Mouse (Mus musculus) spleen, adult 2 months (tissue): ENCODE results near the gene Casp14. TPM values are rescaled to one million over a fixed set of nuclear protein-coding genes. Genes with fewer than 3 reads are reported as not detected.
A peak's percentile ranks its signal among the peaks of the same experiment; 100 is the strongest.

Experiments used
- DNase-seq, 2 experiments: peaks; one replicate each; pipeline versions ENCODE4 v3.0.0 to v3.0.0-alpha.2; 2012 to 2021; ENCODE audit warnings: low spot score in 2 of 2, low read depth in 1 of 2
- H3K27ac ChIP-seq: fragments of 200-500 bp; 2 replicates; pipeline ENCODE4 v1.5.1; 2012; ENCODE audit warnings: low read length, inconsistent platforms; ENCODE audit not compliant: insufficient read depth
- H3K27me3 ChIP-seq: fragments of 200-500 bp; 2 replicates; pipeline ENCODE4 v1.6.1; 2012; ENCODE audit warnings: mild to moderate bottlenecking, moderate library complexity, low read length, inconsistent platforms; ENCODE audit not compliant: control insufficient read depth, insufficient read depth
- H3K36me3 ChIP-seq: fragments of 200-500 bp; 2 replicates; pipeline ENCODE4 v1.6.1; 2012; ENCODE audit warnings: mild to moderate bottlenecking, low read length, inconsistent platforms; ENCODE audit not compliant: control insufficient read depth, insufficient read depth
- H3K4me1 ChIP-seq: fragments of 200-500 bp; 2 replicates; pipeline ENCODE4 v1.6.1; 2011; ENCODE audit warnings: inconsistent platforms; ENCODE audit not compliant: control insufficient read depth, insufficient read depth, insufficient read length
- H3K4me3 ChIP-seq: fragments of 200-500 bp; 2 replicates; pipeline ENCODE4 v1.5.1; 2011; ENCODE audit warnings: mild to moderate bottlenecking, inconsistent platforms; ENCODE audit not compliant: insufficient read depth, insufficient read length; ENCODE audit errors: extremely low read depth
- CTCF ChIP-seq: fragments of 200-500 bp; IDR thresholded peaks from 2 replicates; pipeline ENCODE4 v1.5.1; 2011; ENCODE audit warnings: mild to moderate bottlenecking, inconsistent platforms; ENCODE audit not compliant: insufficient read depth, insufficient read length, insufficient replicate concordance; ENCODE audit errors: extremely low read depth
- POLR2A ChIP-seq: fragments of 200-500 bp; IDR thresholded peaks from 2 replicates; pipeline ENCODE4 v1.6.1; 2011; ENCODE audit warnings: low read depth, low read length, inconsistent platforms
- WGBS: fragments of 180-500 bp; shearing (Covaris S2); methylation state at CpG from one replicate; pipeline ENCODE4 v1.1.7; 2018; 5-methylcytosine and 5-hydroxymethylcytosine counted together
- polyA plus RNA-seq: library from polyadenylated mRNA; depleted of rRNA; stranded (reverse); fragments of >200 nt; gene quantifications from 2 replicates; pipeline ENCODE4 v1.2.3, GENCODE M21; 2012; rRNA removed

The Casp14 gene
- not detected in 2 replicates for polyA plus RNA-seq

GRCm38 (mm10) chr10:78718056-78718455, at the start of gene Casp14:
Gene Casp14 (minus strand): TSS chr10:78718294.
- Histone ChIP-seq H3K4me1 (no peaks in the 10 kb centered on the region), H3K36me3 (no peaks in the 10 kb centered on the region), H3K27ac (no peak within 1 kb of the TSS), H3K27me3 (no peaks in the 10 kb centered on the region), H3K4me3 (no peak within 1 kb of the TSS)
- DNase-seq: no peak
- TF ChIP-seq POLR2A (no peak), CTCF (no peak)
- 79% methylated on average over 11 of the region's 11 CpGs for WGBS

GRCm38 (mm10) chr10:78765570-78765969, 47.5 kb upstream of the Casp14 start:
- no peak for DNase-seq
- no peaks in the 10 kb centered on the region for H3K4me1 ChIP-seq
- H3K27me3 ChIP-seq: no peaks in the 10 kb centered on the region
- H3K4me3 ChIP-seq: no peak overlapping the region
- H3K27ac ChIP-seq: no peak overlapping the region
- TF ChIP-seq CTCF: no peak
- no peak for TF ChIP-seq POLR2A
- WGBS: 88% methylated on average over 1 of the region's 1 CpGs
- H3K36me3 ChIP-seq: no peaks in the 10 kb centered on the region

- TF ChIP-seq CTCF (peak; percentile 55; the same call in 1 of the 2 replicates), POLR2A (no peak)
- WGBS: 40% methylated on average over 6 of the region's 6 CpGs
- Histone ChIP-seq H3K4me1 (peaks cover 3% of the 10 kb centered on the region; the same call in 1 of the 2 replicates), H3K27me3 (no peaks in the 10 kb centered on the region), H3K36me3 (no peaks in the 10 kb centered on the region), H3K27ac (no peak overlapping the region), H3K4me3 (no peak overlapping the region)
- DNase-seq: peak in 1 of 2 experiments; percentile 20
These were observed 37.9 kb upstream of the Casp14 start for GRCm38 (mm10) chr10:78756021-78756420.

- no peak for DNase-seq
- Histone ChIP-seq H3K27me3 (no peaks in the 10 kb centered on the region), H3K27ac (no peak within 1 kb of the TSS), H3K4me3 (no peak within 1 kb of the TSS), H3K36me3 (no peaks in the 10 kb centered on the region), H3K4me1 (peaks cover 3% of the 10 kb centered on the region; the same call in 1 of the 2 replicates)
- 4% methylated on average over 61 of the region's 61 CpGs for WGBS
- TF ChIP-seq POLR2A (no peak), CTCF (no peak)
These were observed 34.5 kb upstream of the Casp14 start, which contains the start of gene Ccdc105 for GRCm38 (mm10) chr10:78752452-78753191. Gene Ccdc105 (minus strand): TSS chr10:78753065.

GRCm38 (mm10) chr10:78748946-78749345, 30.9 kb upstream of the Casp14 start:
- no peak for DNase-seq
- H3K36me3 ChIP-seq: no peaks in the 10 kb centered on the region
- H3K4me3 ChIP-seq: no peak overlapping the region
- no peak overlapping the region for H3K27ac ChIP-seq
- TF ChIP-seq CTCF (no peak), POLR2A (no peak)
- H3K4me1 ChIP-seq: peaks cover 3% of the 10 kb centered on the region; the same call in 1 of the 2 replicates
- H3K27me3 ChIP-seq: no peaks in the 10 kb centered on the region
- 87% methylated on average over 6 of the region's 6 CpGs for WGBS

GRCm38 (mm10) chr10:78748161-78748560, 30.1 kb upstream of the Casp14 start:
- H3K4me1 ChIP-seq: peaks cover 3% of the 10 kb centered on the region; the same call in 1 of the 2 replicates
- DNase-seq: no peak
- H3K4me3 ChIP-seq: no peak overlapping the region
- TF ChIP-seq CTCF: no peak
- TF ChIP-seq POLR2A: no peak
- H3K36me3 ChIP-seq: no peaks in the 10 kb centered on the region
- no peaks in the 10 kb centered on the region for H3K27me3 ChIP-seq
- 80% methylated on average over 13 of the region's 13 CpGs for WGBS
- H3K27ac ChIP-seq: no peak overlapping the region

GRCm38 (mm10) chr10:78747035-78747721, 29.1 kb upstream of the Casp14 start:
- no peaks in the 10 kb centered on the region for H3K4me1 ChIP-seq
- no peak overlapping the region for H3K27ac ChIP-seq
- DNase-seq: no peak
- TF ChIP-seq POLR2A: no peak
- TF ChIP-seq CTCF: no peak
- 10% methylated on average over 27 of the region's 27 CpGs for WGBS
- H3K4me3 ChIP-seq: no peak overlapping the region
- H3K27me3 ChIP-seq: no peaks in the 10 kb centered on the region
- H3K36me3 ChIP-seq: no peaks in the 10 kb centered on the region
